Mouse (Mus musculus) limb, embryonic 12.5 days (tissue): ENCODE measurements at regions not wholly inside any gene's neighbourhood (a gene's known extent, or its start where the extent isn't known, plus 50 kb on each side); places are given as distances from the start of the nearest gene placed in this dataset.

Source experiments
- ATAC-seq: fragments of 200-750 bp; cut with Nextera tagmentation; 2 replicates; pipeline ENCODE4 v1.8.0; 2017; ENCODE audit warnings: low read depth, moderate TSS enrichment; ENCODE audit not compliant: insufficient number of reproducible peaks, insufficient read depth, low FRiP score, low TSS enrichment
- H3K27ac ChIP-seq: fragments of 300-500 bp; sonication (generic); 2 replicates; pipeline ENCODE4 v1.5.1; 2016; ENCODE audit warnings: mild to moderate bottlenecking, moderate library complexity
- H3K27me3 ChIP-seq: fragments of 300-500 bp; sonication (generic); 2 replicates; pipeline ENCODE4 v1.6.1; 2016; ENCODE audit warnings: mild to moderate bottlenecking, moderate library complexity
- H3K36me3 ChIP-seq: fragments of 300-500 bp; sonication (generic); 2 replicates; pipeline ENCODE4 v1.6.1; 2016; ENCODE audit warnings: mild to moderate bottlenecking, moderate library complexity
- H3K4me1 ChIP-seq: fragments of 300-500 bp; sonication (generic); replicated peaks from 2 replicates; pipeline ENCODE4 v1.6.1; 2016
- H3K4me2 ChIP-seq: fragments of 300-500 bp; sonication (generic); 2 replicates; pipeline ENCODE4 v1.6.1; 2016; ENCODE audit warnings: mild to moderate bottlenecking, moderate library complexity
- H3K4me3 ChIP-seq: fragments of 300-500 bp; sonication (generic); replicated peaks from 2 replicates; pipeline ENCODE4 v1.5.1; 2016; ENCODE audit warnings: mild to moderate bottlenecking
- H3K9ac ChIP-seq: fragments of 300-500 bp; sonication (generic); replicated peaks from 2 replicates; pipeline ENCODE4 v1.6.1; 2016; ENCODE audit warnings: mild to moderate bottlenecking, moderate library complexity
- H3K9me3 ChIP-seq: fragments of 300-500 bp; sonication (generic); 2 replicates; pipeline ENCODE4 v1.6.1; 2016; ENCODE audit warnings: mild to moderate bottlenecking, moderate library complexity
- WGBS: fragments of 180-500 bp; shearing (Covaris S2); methylation state at CpG from one replicate; pipeline ENCODE4 v1.1.7; 2016; 5-methylcytosine and 5-hydroxymethylcytosine counted together

DNA sequence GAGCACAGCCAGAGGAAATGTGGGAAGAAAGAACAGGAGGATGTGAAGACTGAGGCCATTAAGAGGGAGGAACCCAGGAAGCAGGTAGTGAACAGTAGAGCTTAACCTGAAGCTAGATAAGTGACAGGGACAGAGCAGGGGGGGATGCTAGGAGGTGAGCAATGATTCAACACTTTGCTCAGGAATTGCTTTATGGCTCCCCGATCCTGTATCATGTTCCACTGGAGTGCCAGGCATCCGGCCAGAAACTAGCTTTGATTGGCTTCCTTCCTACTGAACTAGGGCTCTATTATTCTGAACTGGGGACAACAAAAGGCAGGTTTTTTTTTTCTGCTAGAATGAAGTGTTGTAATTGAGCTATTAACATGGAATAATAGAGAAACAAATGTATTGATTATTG, 493.1 kb upstream of the Fat3 start:
- 57% methylated on average over 2 of the region's 2 CpGs for WGBS
- Histone ChIP-seq H3K27me3 (no peaks in the 10 kb centered on the region), H3K4me1 (no peaks in the 10 kb centered on the region), H3K9ac (no peak overlapping the region), H3K27ac (no peak overlapping the region), H3K9me3 (no peaks in the 10 kb centered on the region), H3K4me2 (no peak overlapping the region), H3K4me3 (no peak overlapping the region), H3K36me3 (no peaks in the 10 kb centered on the region)
- ATAC-seq, result no peak

DNA sequence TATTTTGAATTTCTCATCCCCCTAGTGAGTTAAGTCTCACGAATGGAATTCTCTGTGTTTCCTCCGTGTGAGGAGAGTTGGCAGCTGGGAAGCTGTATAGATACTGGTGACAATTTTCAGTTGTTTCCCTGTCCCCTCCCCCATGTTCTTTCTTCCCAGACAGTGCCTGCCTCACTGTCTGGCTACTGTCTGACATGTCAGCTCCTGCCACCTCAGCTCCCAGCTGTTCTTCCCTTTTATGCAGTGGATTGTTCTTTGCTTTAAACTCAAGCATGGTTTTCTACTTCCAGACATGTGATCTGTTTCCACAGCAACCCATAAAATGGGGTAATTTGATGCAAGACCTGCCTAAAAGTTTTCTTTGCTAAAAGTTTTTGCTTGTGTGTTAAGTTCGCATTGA, 487.0 kb upstream of the Fat3 start:
- peak; percentile 79 for ATAC-seq
- no peaks in the 10 kb centered on the region for H3K27me3 ChIP-seq
- H3K4me1 ChIP-seq, result 0 out of 2 replicates have a peak, but pooled peaks cover 7% of the 10 kb centered on the region
- no peak overlapping the region for H3K4me3 ChIP-seq
- no peak overlapping the region for H3K4me2 ChIP-seq
- H3K36me3 ChIP-seq, result no peaks in the 10 kb centered on the region
- H3K27ac ChIP-seq, result 0 out of 2 replicates have a peak overlapping the region, but pooled peaks have one; percentile 45
- 40% methylated on average over 3 of the region's 3 CpGs for WGBS
- H3K9ac ChIP-seq, result no peak overlapping the region
- H3K9me3 ChIP-seq, result no peaks in the 10 kb centered on the region

DNA sequence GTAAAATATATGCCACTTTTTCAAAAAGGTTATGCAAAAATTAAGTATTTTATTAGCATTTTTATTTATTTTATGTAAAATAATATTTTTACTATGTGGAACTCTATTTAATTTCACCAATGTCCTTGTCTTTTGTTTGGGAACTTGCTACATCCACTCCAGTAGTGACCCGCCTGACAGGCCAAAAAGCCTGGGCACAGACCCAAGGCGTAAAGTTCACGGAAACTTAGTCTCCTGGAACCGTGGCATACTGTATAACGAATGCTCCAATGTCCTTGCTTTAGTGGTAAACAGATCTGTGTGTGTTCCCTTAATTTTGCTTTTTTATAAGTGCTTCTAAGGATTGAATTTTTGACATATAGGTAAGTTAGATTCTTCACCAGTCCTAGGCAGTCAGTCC, 476.2 kb upstream of the Fat3 start:
- H3K4me2 ChIP-seq, result no peak overlapping the region
- no peak overlapping the region for H3K9ac ChIP-seq
- H3K27ac ChIP-seq, result no peak overlapping the region
- H3K4me3 ChIP-seq, result no peak overlapping the region
- H3K36me3 ChIP-seq, result no peaks in the 10 kb centered on the region
- no peaks in the 10 kb centered on the region for H3K9me3 ChIP-seq
- H3K27me3 ChIP-seq, result no peaks in the 10 kb centered on the region
- ATAC-seq, result no peak
- 94% methylated on average over 5 of the region's 5 CpGs for WGBS
- no peaks in the 10 kb centered on the region for H3K4me1 ChIP-seq

GRCm38 (mm10) chr9:16970373-16970772, 469.3 kb upstream of the Fat3 start:
- Histone ChIP-seq H3K9ac (no peak overlapping the region), H3K36me3 (no peaks in the 10 kb centered on the region), H3K27ac (no peak overlapping the region), H3K9me3 (no peaks in the 10 kb centered on the region), H3K4me1 (peaks cover 10% of the 10 kb centered on the region; the same call in 1 of the 2 replicates), H3K4me3 (no peak overlapping the region), H3K27me3 (no peaks in the 10 kb centered on the region), H3K4me2 (no peak overlapping the region)
- no peak for ATAC-seq
- 18% methylated on average over 4 of the region's 4 CpGs for WGBS

DNA sequence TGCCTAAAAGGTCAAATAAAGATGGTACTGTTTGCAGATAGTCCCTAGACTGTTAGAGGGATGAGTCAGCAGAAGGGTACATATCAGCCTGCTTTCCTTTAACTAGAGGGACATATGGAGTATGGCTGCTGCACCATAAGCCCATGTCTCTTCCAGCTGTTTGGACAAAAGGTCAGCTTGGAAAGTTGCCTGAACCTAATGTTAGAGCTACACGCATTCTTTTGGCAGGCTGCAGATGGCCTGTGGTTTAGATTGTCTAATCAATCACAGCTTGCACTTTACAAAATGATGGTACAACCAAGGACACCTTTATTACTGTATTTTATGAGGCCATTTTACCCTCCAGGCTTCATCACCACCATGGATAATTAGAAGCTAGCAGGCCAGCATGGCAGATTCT, 432.5 kb upstream of the Fat3 start:
- Histone ChIP-seq H3K4me1 (no peaks in the 10 kb centered on the region), H3K9ac (no peak overlapping the region), H3K27ac (no peak overlapping the region), H3K27me3 (no peaks in the 10 kb centered on the region), H3K4me3 (no peak overlapping the region), H3K36me3 (no peaks in the 10 kb centered on the region), H3K4me2 (no peak overlapping the region), H3K9me3 (no peaks in the 10 kb centered on the region)
- WGBS, result 4% methylated on average over 1 of the region's 1 CpGs
- no peak for ATAC-seq

DNA sequence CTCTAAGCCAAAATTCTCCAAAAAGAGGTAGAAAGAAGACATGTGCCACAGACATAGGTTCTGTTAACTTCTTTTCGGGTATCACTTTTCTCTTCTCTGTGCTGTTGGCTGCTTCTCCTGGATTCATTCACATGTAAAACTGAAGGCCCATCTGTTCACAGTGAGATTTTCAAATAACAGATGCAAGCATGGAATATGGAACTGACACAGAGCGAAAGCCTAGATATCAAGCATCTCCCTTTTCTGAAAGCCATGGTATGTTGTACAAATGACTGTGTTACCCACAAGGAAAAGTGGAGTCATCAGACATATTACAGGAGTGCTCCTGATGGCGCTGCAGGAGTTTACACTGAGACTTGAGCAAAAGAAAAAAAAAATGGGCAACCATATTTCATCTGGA, 430.5 kb upstream of the Fat3 start:
- H3K9me3 ChIP-seq, result no peaks in the 10 kb centered on the region
- H3K4me3 ChIP-seq, result no peak overlapping the region
- no peak overlapping the region for H3K27ac ChIP-seq
- H3K9ac ChIP-seq, result no peak overlapping the region
- no peaks in the 10 kb centered on the region for H3K4me1 ChIP-seq
- H3K36me3 ChIP-seq, result no peaks in the 10 kb centered on the region
- no peak overlapping the region for H3K4me2 ChIP-seq
- H3K27me3 ChIP-seq, result no peaks in the 10 kb centered on the region
- no peak for ATAC-seq
- 93% methylated on average over 3 of the region's 3 CpGs for WGBS

- ATAC-seq, result no peak
- no peaks in the 10 kb centered on the region for H3K36me3 ChIP-seq
- no peak overlapping the region for H3K27ac ChIP-seq
- H3K4me2 ChIP-seq, result no peak overlapping the region
- H3K27me3 ChIP-seq, result no peaks in the 10 kb centered on the region
- H3K9ac ChIP-seq, result no peak overlapping the region
- no peaks in the 10 kb centered on the region for H3K4me1 ChIP-seq
- H3K9me3 ChIP-seq, result no peaks in the 10 kb centered on the region
- 71% methylated on average over 4 of the region's 4 CpGs for WGBS
- no peak overlapping the region for H3K4me3 ChIP-seq
Observed at GRCm38 (mm10) chr9:16926315-16926984, 425.4 kb upstream of the Fat3 start.

DNA sequence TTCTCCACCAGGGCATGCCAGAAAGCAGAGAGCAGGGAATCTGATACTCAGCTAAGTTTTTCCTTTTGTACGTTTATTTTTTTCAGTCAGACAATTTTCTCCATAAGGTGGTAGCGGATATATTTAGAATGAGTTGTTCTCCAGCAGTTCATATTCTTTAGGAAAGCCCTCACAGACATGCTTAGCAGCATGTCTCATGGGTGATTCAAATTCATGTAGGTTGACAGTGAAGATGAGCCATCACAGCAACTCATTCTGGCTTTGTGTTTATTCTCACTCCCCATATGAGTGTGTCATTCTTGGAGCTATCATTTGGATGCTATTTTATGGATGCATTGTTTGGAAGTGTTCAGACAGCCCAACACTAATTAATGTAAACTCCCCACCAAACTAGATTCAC, 424.2 kb upstream of the Fat3 start:
- no peaks in the 10 kb centered on the region for H3K36me3 ChIP-seq
- ATAC-seq, result no peak
- 71% methylated on average over 2 of the region's 2 CpGs for WGBS
- no peak overlapping the region for H3K4me3 ChIP-seq
- H3K4me1 ChIP-seq, result no peaks in the 10 kb centered on the region
- H3K27me3 ChIP-seq, result no peaks in the 10 kb centered on the region
- H3K27ac ChIP-seq, result no peak overlapping the region
- no peak overlapping the region for H3K4me2 ChIP-seq
- no peaks in the 10 kb centered on the region for H3K9me3 ChIP-seq
- no peak overlapping the region for H3K9ac ChIP-seq

DNA sequence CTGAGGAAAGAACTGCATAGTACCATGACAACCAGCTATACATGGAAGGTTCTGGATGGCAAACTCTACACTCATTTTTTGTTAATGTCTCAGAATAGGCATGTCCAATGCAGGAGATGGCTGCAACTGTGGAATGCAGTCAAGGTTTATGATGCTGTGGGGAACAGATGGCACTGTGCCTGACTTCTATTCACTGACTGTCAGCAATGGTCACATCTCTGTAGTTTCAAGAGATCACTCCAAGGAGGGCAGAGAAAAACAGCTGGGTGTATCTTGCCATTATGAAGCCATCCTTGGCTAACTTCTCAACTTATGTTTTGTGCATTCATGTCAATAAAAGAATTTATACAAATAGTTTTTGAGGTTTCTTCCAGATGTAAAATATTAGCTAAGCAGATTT, 405.1 kb upstream of the Fat3 start:
- Histone ChIP-seq H3K4me1 (no peaks in the 10 kb centered on the region), H3K4me2 (no peak overlapping the region), H3K36me3 (no peaks in the 10 kb centered on the region), H3K9me3 (no peaks in the 10 kb centered on the region), H3K27me3 (no peaks in the 10 kb centered on the region), H3K27ac (no peak overlapping the region), H3K4me3 (no peak overlapping the region), H3K9ac (no peak overlapping the region)
- ATAC-seq, result no peak

DNA sequence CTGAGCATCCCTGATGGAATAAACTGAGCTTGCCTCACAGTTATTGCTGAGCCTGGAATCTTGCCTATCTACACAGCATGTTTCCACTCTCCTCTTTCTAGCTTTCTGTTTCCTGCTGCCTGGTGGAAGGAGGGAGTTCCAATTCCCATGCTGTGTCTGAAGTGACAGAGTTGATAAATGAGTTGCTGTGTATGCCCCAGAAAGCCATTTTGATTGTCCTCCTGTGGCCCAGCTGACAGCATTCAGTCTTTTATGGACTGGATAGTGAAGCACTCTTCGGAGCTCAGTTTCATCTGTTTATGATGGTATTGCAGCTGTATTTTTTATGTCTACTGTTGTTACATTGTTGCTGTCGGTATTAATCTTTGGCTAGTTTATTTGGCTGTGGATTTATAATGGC, 398.0 kb upstream of the Fat3 start:
- Histone ChIP-seq H3K9ac (no peak overlapping the region), H3K9me3 (no peaks in the 10 kb centered on the region), H3K4me1 (no peaks in the 10 kb centered on the region), H3K4me3 (no peak overlapping the region), H3K4me2 (no peak overlapping the region), H3K27ac (no peak overlapping the region), H3K36me3 (no peaks in the 10 kb centered on the region), H3K27me3 (no peaks in the 10 kb centered on the region)
- 64% methylated on average over 2 of the region's 2 CpGs for WGBS
- ATAC-seq, result no peak

DNA sequence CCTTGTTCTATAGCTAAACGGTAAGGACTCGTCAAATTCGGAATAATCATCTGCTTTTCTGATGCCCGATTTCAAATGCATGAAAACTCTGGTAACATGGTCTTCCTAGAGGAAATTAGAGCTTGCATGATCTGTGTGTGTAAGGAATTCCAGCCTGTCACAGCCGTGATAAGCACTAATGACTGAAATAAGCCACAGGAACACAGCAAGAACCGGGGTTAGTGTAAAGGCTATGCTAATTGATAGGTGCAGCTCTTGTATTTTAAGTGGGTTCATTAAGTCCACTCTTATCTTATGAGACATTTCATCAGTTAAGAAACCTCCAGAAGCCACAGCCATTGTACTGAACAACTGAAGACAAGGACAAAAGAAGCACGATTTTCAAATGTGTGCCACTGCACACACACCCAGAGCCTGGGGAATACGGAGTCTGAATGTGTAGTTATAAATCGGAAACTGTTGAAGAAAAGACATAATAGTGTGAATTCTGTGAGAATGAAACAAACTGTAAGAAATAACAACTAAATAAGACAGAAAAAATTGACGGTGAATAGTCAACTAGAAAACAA, 351.5 kb upstream of the Fat3 start:
- H3K9ac ChIP-seq, result no peak overlapping the region
- no peak overlapping the region for H3K27ac ChIP-seq
- no peaks in the 10 kb centered on the region for H3K4me1 ChIP-seq
- no peak for ATAC-seq
- H3K9me3 ChIP-seq, result no peaks in the 10 kb centered on the region
- no peak overlapping the region for H3K4me2 ChIP-seq
- H3K36me3 ChIP-seq, result no peaks in the 10 kb centered on the region
- no peaks in the 10 kb centered on the region for H3K27me3 ChIP-seq
- WGBS, result 78% methylated on average over 10 of the region's 10 CpGs
- H3K4me3 ChIP-seq, result no peak overlapping the region

DNA sequence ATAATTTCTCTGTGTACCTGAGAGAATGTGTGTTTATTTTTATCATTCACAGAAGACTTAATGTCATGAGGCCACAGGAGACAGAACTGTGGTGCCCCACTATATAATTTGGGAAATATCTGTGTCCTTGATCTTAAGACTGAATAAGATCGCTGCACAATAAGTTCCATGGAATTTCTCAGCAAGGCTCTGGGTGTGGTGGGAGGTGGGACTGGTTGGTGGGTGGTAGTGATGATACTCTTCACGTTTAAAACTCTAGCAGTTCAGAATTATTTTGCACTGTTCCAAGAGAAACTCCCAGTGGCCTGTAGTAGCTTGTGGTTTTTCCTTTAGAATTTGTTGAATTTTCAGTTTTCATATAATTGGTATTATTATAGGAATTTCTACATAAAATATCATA, 307.4 kb upstream of the Fat3 start:
- 63% methylated on average over 2 of the region's 2 CpGs for WGBS
- Histone ChIP-seq H3K9ac (no peak overlapping the region), H3K4me2 (no peak overlapping the region), H3K4me1 (no peaks in the 10 kb centered on the region), H3K36me3 (no peaks in the 10 kb centered on the region), H3K4me3 (no peak overlapping the region), H3K9me3 (no peaks in the 10 kb centered on the region), H3K27ac (no peak overlapping the region), H3K27me3 (no peaks in the 10 kb centered on the region)
- ATAC-seq, result no peak
